Mouse (Mus musculus): Measurements from ENCODE around the gene Mtmr11. TPM values are rescaled to one million over a fixed set of nuclear protein-coding genes. Genes with fewer than 3 reads are reported as not detected.
"Not testable (repeated sequence)": the region's sequence is repeated elsewhere in the genome, so short reads cannot be mapped to it uniquely, and the experiment has no call there.

Mtmr11 gene
- total and polyA plus RNA-seq, 2 experiments from 2014 or later, result 7.8 to 9.5 TPM

DNA sequence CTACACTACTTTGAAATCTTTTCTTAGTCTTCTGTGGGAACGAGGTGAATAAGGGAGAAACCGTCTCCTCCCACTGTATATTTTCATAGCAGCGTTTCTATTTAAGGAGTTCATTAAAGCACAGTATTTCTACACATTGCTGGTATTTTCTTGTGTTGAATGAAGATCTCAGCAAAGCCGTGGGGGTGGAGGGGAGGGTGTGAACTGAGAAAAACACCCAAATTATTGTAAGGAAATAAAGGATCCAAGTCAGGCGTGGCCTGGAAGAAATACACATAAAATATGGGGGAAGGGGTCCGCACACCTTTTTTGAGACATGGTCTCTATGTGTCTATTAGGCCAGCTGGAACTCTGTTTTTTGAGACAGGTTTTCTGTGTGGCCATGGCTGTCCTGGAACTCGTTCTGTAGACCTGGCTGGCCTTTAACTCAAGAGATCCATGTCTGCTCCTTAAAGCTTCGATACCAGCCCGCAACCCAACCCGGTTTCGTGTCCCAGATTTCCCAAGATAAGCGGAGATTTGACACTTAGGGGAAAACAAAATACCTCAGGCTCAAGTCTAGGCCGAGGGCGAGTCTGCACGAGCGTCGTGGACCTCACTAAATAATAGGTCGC is 9.9 kb downstream of the Mtmr11 start:
- peak overlapping the region; percentile 97 for H3K27ac ChIP-seq (ENCODE audit: low read depth, low read length)
- WGBS, result 13% methylated on average over 18 of the region's 18 CpGs
- H3K27me3 ChIP-seq (ENCODE audit: insufficient read depth, low read length), result no peaks in the 10 kb centered on the region
- peaks cover 8% of the 10 kb centered on the region for H3K4me1 ChIP-seq (ENCODE audit: insufficient read depth)
- TF ChIP-seq CTCF (IDR thresholded peaks at IDR 0.05; ENCODE audit: low read depth), result no peak
- peak; percentile 1; the same call in 1 of the 2 replicates for ATAC-seq
- peaks cover 25% of the 10 kb centered on the region for H3K36me3 ChIP-seq (ENCODE audit: insufficient read depth)
- peak overlapping the region; percentile 86 for H3K9ac ChIP-seq
- peak overlapping the region; percentile 87 for H3K4me3 ChIP-seq (ENCODE audit: low read depth, low read length)
- DNase-seq, result no peak
- no peaks in the 10 kb centered on the region for H3K9me3 ChIP-seq (ENCODE audit: low read length)
- peak overlapping the region; percentile 83 for H3K4me2 ChIP-seq (ENCODE audit: low read depth)

- DNase-seq (peak; percentile 95), ATAC-seq (peak; percentile 98)
- 1% methylated on average over 57 of the region's 58 CpGs for WGBS
- Histone ChIP-seq H3K9ac (peak within 1 kb of the TSS; percentile 86), H3K27ac (ENCODE audit: low read depth, low read length) (peak within 1 kb of the TSS; percentile 97), H3K36me3 (ENCODE audit: insufficient read depth) (peaks cover 31% of the 10 kb centered on the region), H3K4me3 (ENCODE audit: low read depth, low read length) (peak within 1 kb of the TSS; percentile 87), H3K27me3 (ENCODE audit: insufficient read depth, low read length) (no peaks in the 10 kb centered on the region), H3K9me3 (ENCODE audit: low read length) (no peaks in the 10 kb centered on the region), H3K4me1 (ENCODE audit: insufficient read depth) (peaks cover 8% of the 10 kb centered on the region), H3K4me2 (ENCODE audit: low read depth) (peak within 1 kb of the TSS; percentile 83)
- no peak for TF ChIP-seq CTCF (IDR thresholded peaks at IDR 0.05; ENCODE audit: low read depth)
Measured at GRCm38 (mm10) chr3:96172197-96173178, 10.7 kb downstream of the Mtmr11 start, which contains the start of gene Sf3b4. TSS of gene Sf3b4 (plus strand) at chr3:96172332.

- H3K27ac ChIP-seq (ENCODE audit: low read depth, low read length), result peak overlapping the region; percentile 97; the same call in 1 of the 2 replicates
- H3K9ac ChIP-seq, result peak overlapping the region; percentile 86
- no peaks in the 10 kb centered on the region for H3K27me3 ChIP-seq (ENCODE audit: insufficient read depth, low read length)
- WGBS, result 33% methylated on average over 7 of the region's 7 CpGs
- TF ChIP-seq CTCF (IDR thresholded peaks at IDR 0.05; ENCODE audit: low read depth), result no peak
- peak overlapping the region; percentile 83 for H3K4me2 ChIP-seq (ENCODE audit: low read depth)
- H3K4me3 ChIP-seq (ENCODE audit: low read depth, low read length), result peak overlapping the region; percentile 87
- peaks cover 8% of the 10 kb centered on the region for H3K4me1 ChIP-seq (ENCODE audit: insufficient read depth)
- H3K9me3 ChIP-seq (ENCODE audit: low read length), result no peaks in the 10 kb centered on the region
- no peak for ATAC-seq
- DNase-seq, result no peak
- H3K36me3 ChIP-seq (ENCODE audit: insufficient read depth), result peaks cover 36% of the 10 kb centered on the region
Measured at GRCm38 (mm10) chr3:96173185-96173584, 11.4 kb downstream of the Mtmr11 start.

DNA sequence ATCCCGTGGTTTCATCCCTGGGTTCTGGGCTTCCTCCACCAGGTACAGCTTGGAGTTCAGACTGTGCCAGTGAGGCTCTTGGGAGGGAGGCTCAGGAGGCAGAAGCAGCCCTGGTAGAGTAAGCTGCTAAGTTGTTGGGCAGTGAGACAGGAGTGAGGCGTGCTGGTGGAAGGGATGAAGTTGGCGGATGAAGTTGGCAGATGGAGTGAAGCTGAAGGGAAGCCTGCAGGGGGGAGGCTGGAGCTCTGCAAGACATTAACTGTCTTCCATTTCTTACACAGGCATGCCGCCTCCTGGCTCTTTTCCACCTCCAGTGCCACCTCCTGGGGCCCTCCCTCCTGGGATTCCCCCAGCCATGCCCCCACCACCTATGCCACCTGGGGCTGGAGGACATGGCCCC is 12.2 kb downstream of the Mtmr11 start:
- H3K4me2 ChIP-seq (ENCODE audit: low read depth); H3K27ac ChIP-seq (ENCODE audit: low read depth, low read length); H3K9ac ChIP-seq; H3K4me3 ChIP-seq (ENCODE audit: low read depth, low read length); H3K4me1 ChIP-seq (ENCODE audit: insufficient read depth); DNase-seq; H3K9me3 ChIP-seq (ENCODE audit: low read length); H3K27me3 ChIP-seq (ENCODE audit: insufficient read depth, low read length); ATAC-seq: not testable (repeated sequence)
- H3K36me3 ChIP-seq (ENCODE audit: insufficient read depth), result peaks cover 39% of the 10 kb centered on the region
- 84% methylated on average over 4 of the region's 4 CpGs for WGBS

DNA sequence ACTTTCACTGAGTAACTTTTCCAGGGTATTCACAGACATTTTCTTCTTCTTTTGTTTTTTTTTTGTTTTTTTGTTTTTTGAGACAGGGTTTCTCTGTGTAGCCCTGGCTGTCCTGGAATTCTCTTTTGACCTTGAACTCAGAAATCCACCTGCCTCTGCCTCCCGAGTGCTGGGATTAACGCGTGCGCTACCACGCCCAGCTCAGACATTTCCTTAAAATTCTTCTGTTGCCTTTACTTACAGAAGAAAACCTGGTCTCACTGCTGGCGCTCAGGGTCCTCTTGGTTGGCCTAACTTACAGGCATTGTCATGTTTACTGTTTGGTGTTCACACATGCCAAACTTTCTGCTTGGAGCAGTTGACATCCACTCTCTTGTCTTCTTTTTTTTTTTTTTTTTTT is 13.4 kb downstream of the Mtmr11 start:
- H3K4me3 ChIP-seq (ENCODE audit: low read depth, low read length), result no peak overlapping the region
- H3K36me3 ChIP-seq (ENCODE audit: insufficient read depth), result peaks cover 39% of the 10 kb centered on the region
- no peak overlapping the region for H3K9ac ChIP-seq
- H3K9me3 ChIP-seq (ENCODE audit: low read length), result no peaks in the 10 kb centered on the region
- 93% methylated on average over 6 of the region's 6 CpGs for WGBS
- ATAC-seq (no peak), DNase-seq (no peak)
- H3K27ac ChIP-seq (ENCODE audit: low read depth, low read length), result no peak overlapping the region
- TF ChIP-seq CTCF (IDR thresholded peaks at IDR 0.05; ENCODE audit: low read depth), result no peak
- peaks cover 8% of the 10 kb centered on the region for H3K4me1 ChIP-seq (ENCODE audit: insufficient read depth)
- H3K27me3 ChIP-seq (ENCODE audit: insufficient read depth, low read length), result no peaks in the 10 kb centered on the region
- H3K4me2 ChIP-seq (ENCODE audit: low read depth), result no peak overlapping the region

DNA sequence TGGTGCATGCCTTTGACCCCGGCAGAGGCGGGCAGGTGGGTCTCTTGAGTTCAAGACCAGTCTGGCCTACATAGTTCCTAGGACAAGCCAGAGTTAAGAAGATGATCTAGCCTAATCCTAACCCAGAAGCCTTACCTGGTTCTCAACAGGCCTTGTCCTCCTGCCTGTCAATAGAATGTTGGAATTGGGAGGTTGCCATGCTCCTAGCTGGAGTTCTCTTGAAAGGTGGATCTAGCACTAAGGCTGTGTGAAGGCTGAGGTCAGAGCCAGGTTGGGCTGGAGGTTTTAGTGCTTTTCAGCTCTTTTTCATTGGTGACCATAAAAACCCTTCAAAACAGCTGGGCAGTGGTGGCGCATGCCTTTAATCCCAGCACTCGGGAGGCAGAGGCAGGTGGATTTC is 16.6 kb downstream of the Mtmr11 start:
- H3K27me3 ChIP-seq (ENCODE audit: insufficient read depth, low read length), result no peaks in the 10 kb centered on the region
- ATAC-seq, result no peak

GRCm38 (mm10) chr3:96178902-96179301 is 17.1 kb downstream of the Mtmr11 start:
- no peak overlapping the region for H3K27ac ChIP-seq (ENCODE audit: low read depth, low read length)
- no peak for DNase-seq
- peaks cover 39% of the 10 kb centered on the region for H3K36me3 ChIP-seq (ENCODE audit: insufficient read depth)
- H3K27me3 ChIP-seq (ENCODE audit: insufficient read depth, low read length), result no peaks in the 10 kb centered on the region
- H3K9ac ChIP-seq, result no peak overlapping the region
- H3K9me3 ChIP-seq (ENCODE audit: low read length), result no peaks in the 10 kb centered on the region
- no peak overlapping the region for H3K4me3 ChIP-seq (ENCODE audit: low read depth, low read length)
- no peak for ATAC-seq
- 86% methylated on average over 2 of the region's 2 CpGs for WGBS
- no peak overlapping the region for H3K4me2 ChIP-seq (ENCODE audit: low read depth)
- no peak for TF ChIP-seq CTCF (IDR thresholded peaks at IDR 0.05; ENCODE audit: low read depth)
- peaks cover 4% of the 10 kb centered on the region for H3K4me1 ChIP-seq (ENCODE audit: insufficient read depth)

More for the DNA sequence above, 16.6 kb downstream of the Mtmr11 start:
- Histone ChIP-seq H3K4me1 (ENCODE audit: insufficient read depth) (peaks cover 4% of the 10 kb centered on the region), H3K9me3 (ENCODE audit: low read length) (no peaks in the 10 kb centered on the region), H3K9ac (no peak overlapping the region), H3K27ac (ENCODE audit: low read depth, low read length) (no peak overlapping the region), H3K36me3 (ENCODE audit: insufficient read depth) (peaks cover 39% of the 10 kb centered on the region), H3K4me3 (ENCODE audit: low read depth, low read length) (no peak overlapping the region), H3K4me2 (ENCODE audit: low read depth) (no peak overlapping the region)
- TF ChIP-seq CTCF (IDR thresholded peaks at IDR 0.05; ENCODE audit: low read depth), result no peak
- DNase-seq, result no peak
- WGBS, result 93% methylated on average over 4 of the region's 4 CpGs

All from forebrain, postnatal 0 days (tissue).